Mouse (Mus musculus): ENCODE data around the gene Sppl3. TPM values are rescaled to one million over a fixed set of nuclear protein-coding genes. Genes with fewer than 3 reads are reported as not detected.

Gene Sppl3
- total and polyA plus RNA-seq, 3 experiments = 14.3 to 29.2 (median 14.9) TPM

DNA sequence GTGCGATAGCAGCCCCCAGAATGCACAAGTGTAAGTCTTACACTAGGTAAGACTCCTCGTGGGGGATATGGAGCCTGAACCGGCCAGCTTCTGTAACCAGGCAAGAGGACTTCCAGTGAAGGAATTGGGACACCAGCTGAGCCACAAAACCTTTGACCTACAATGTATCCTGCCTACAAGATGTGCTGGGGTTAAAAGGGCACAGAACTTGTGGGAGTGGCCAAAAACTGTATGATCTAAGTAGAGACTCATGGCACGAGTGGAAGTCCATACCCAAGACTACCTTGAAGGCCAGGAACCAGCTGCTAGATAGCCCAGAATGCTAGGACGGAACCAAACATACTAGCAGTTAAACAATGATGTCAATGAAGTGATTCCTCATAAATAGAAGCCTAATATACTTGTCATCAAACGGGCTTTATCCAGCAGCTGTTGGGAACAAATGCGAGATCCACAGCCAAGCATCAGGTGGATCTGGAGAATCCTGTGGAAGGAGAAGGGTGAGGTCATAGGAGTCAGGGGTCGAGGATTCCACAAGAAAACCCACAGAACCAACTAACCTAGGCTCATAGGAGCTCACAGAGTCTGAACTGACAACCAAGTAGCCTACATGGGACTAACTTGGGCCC lies 49.2 kb downstream of the Sppl3 start:
- no peak overlapping the region for H3K9ac ChIP-seq (ENCODE audit: insufficient read depth, low read depth)
- DNase-seq (ENCODE audit: extremely low read depth) = no peak
- no peak overlapping the region for H3K4me3 ChIP-seq (replicated peaks in 1 of 3; ENCODE audit: low read depth in 2 of 3, low read length in 2 of 3, poor library complexity in 1 of 3)
- H3K27me3 ChIP-seq (replicated peaks) = no peaks in the 10 kb centered on the region
- peaks cover 4 to 52% of the 10 kb centered on the region in 2 experiments for H3K36me3 ChIP-seq (replicated peaks in 1 of 2; ENCODE audit: control insufficient read depth in 1 of 2, insufficient read depth in 1 of 2, low read length in 1 of 2)
- H3K4me1 ChIP-seq (ENCODE audit: control insufficient read depth in 1 of 2, insufficient read depth in 2 of 2) = peaks cover 4 to 33% of the 10 kb centered on the region in 2 experiments; a peak in 2 of 4 replicates
- TF ChIP-seq CTCF (conservative IDR thresholded peaks at IDR 0.05 in 1 of 2, IDR thresholded peaks at IDR 0.05 in 1 of 2; ENCODE audit: low read depth in 2 of 2, low read length in 2 of 2) (no peak), EP300 (IDR thresholded peaks at IDR 0.05; ENCODE audit: low read length) (no peak), IRF4 (IDR thresholded peaks at IDR 0.05; ENCODE audit: low read depth, low read length) (no peak), JUN (IDR thresholded peaks at IDR 0.05; ENCODE audit: insufficient read depth, low read depth, low read length) (no peak), CHD1 (IDR thresholded peaks at IDR 0.05; ENCODE audit: low read depth, low read length) (no peak), POLR2AphosphoS2 (IDR thresholded peaks at IDR 0.05; ENCODE audit: low read depth, low read length) (no peak), ZNF384 (IDR thresholded peaks at IDR 0.05; ENCODE audit: low read depth, low read length) (no peak), TCF12 (IDR thresholded peaks at IDR 0.05; ENCODE audit: low read depth, low read length) (no peak), PAX5 (IDR thresholded peaks at IDR 0.05; ENCODE audit: low read length) (no peak), MAFK (IDR thresholded peaks at IDR 0.05; ENCODE audit: insufficient replicate concordance, low read length) (no peak), NELFE (IDR thresholded peaks at IDR 0.05; ENCODE audit: low read depth, low read length) (no peak), UBTF (IDR thresholded peaks at IDR 0.05; ENCODE audit: low read depth, low read length) (no peak), ZC3H11A (IDR thresholded peaks at IDR 0.05; ENCODE audit: low read depth, low read length) (no peak), USF2 (conservative IDR thresholded peaks at IDR 0.05; ENCODE audit: low read depth, low read length) (no peak), NRF1 (IDR thresholded peaks at IDR 0.05; ENCODE audit: low read depth, low read length) (no peak), JUND (conservative IDR thresholded peaks at IDR 0.05; ENCODE audit: low read depth, low read length) (no peak), BHLHE40 (IDR thresholded peaks at IDR 0.05; ENCODE audit: low read depth, low read length) (no peak), RCOR1 (conservative IDR thresholded peaks at IDR 0.05; ENCODE audit: low read depth, low read length) (no peak)
- H3K27ac ChIP-seq (ENCODE audit: insufficient read depth, low read depth) = no peak overlapping the region
- dilution Hi-C loops (cut with MboI; ENCODE audit: extremely low pct_ligation_motif_present, extremely low pct_unique_long_range_greater_than_20kb, low sequenced_read_pairs) = no loop called here
- H3K4me2 ChIP-seq (ENCODE audit: insufficient read depth, low read depth, poor library complexity, severe bottlenecking) = no peak overlapping the region
- H3K9me3 ChIP-seq (replicated peaks; ENCODE audit: low read length) = no peaks in the 10 kb centered on the region
- in situ Hi-C loops (cut with MboI; ENCODE audit: low pct_ligation_motif_present, low pct_unique_long_range_greater_than_20kb, low sequenced_read_pairs) = no loop called here
- H3K79me2 ChIP-seq (replicated peaks; ENCODE audit: control insufficient read depth, extremely low read depth, insufficient read depth, poor library complexity, severe bottlenecking) = peaks cover 3% of the 10 kb centered on the region; the same call in 1 of the 2 replicates

DNA sequence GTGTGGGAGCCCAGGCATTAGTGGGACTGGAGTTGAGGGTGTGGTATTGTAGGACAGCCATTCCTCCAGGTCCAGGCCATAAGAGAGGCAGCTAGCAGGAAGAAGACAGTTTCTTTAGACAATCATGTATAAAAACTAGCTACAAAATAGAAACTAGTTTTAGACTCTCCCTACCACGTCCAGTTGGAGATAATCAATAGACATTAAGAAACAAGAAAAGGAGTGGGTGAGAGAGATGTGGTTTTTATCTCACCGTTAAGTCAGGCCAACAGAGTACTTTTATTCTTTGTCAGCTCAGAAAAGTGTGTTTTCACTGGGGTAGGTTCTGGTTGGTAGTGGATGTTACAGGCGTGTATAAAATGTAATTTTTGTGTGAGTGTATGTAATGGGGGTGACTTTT lies 50.0 kb downstream of the Sppl3 start:
- H3K27ac ChIP-seq (ENCODE audit: insufficient read depth, low read depth) = no peak overlapping the region
- dilution Hi-C loops (cut with MboI; ENCODE audit: extremely low pct_ligation_motif_present, extremely low pct_unique_long_range_greater_than_20kb, low sequenced_read_pairs) = no loop called here
- H3K4me1 ChIP-seq (ENCODE audit: control insufficient read depth in 1 of 2, insufficient read depth in 2 of 2) = peaks cover 4 to 29% of the 10 kb centered on the region in 2 experiments; a peak in 2 of 4 replicates
- no peaks in the 10 kb centered on the region for H3K27me3 ChIP-seq (replicated peaks)
- peaks cover 4 to 52% of the 10 kb centered on the region in 2 experiments for H3K36me3 ChIP-seq (replicated peaks in 1 of 2; ENCODE audit: control insufficient read depth in 1 of 2, insufficient read depth in 1 of 2, low read length in 1 of 2)
- TF ChIP-seq ZC3H11A (IDR thresholded peaks at IDR 0.05; ENCODE audit: low read depth, low read length) = no peak
- no peak for TF ChIP-seq E2F4 (IDR thresholded peaks at IDR 0.05; ENCODE audit: insufficient replicate concordance, low read depth, low read length)
- no peak for TF ChIP-seq PAX5 (IDR thresholded peaks at IDR 0.05; ENCODE audit: low read length)
- in situ Hi-C loops (cut with MboI; ENCODE audit: low pct_ligation_motif_present, low pct_unique_long_range_greater_than_20kb, low sequenced_read_pairs) = no loop called here
- H3K9me3 ChIP-seq (replicated peaks; ENCODE audit: low read length) = no peaks in the 10 kb centered on the region
- 0 out of 2 replicates have a peak, but pooled peaks cover under 1% of the 10 kb centered on the region for H3K79me2 ChIP-seq (replicated peaks; ENCODE audit: control insufficient read depth, extremely low read depth, insufficient read depth, poor library complexity, severe bottlenecking)
- DNase-seq (ENCODE audit: extremely low read depth) = no peak
- H3K9ac ChIP-seq (ENCODE audit: insufficient read depth, low read depth) = no peak overlapping the region
- H3K4me3 ChIP-seq (replicated peaks in 1 of 3; ENCODE audit: low read depth in 2 of 3, low read length in 2 of 3, poor library complexity in 1 of 3) = no peak overlapping the region
- no peak overlapping the region for H3K4me2 ChIP-seq (ENCODE audit: insufficient read depth, low read depth, poor library complexity, severe bottlenecking)

Measured in CH12.LX (cell line).